Mouse (Mus musculus): ENCODE data around the gene Cenpf.
"Not testable (repeated sequence)": the region's sequence is repeated elsewhere in the genome, so short reads cannot be mapped to it uniquely, and the experiment has no call there.

Gene Cenpf

GRCm38 (mm10) chr1:189694391-189694790 is 6.5 kb upstream of the Cenpf start:
- DNase-seq (ENCODE audit: low spot score) = no peak

GRCm38 (mm10) chr1:189692442-189692841 is 4.6 kb upstream of the Cenpf start:
- DNase-seq (ENCODE audit: low spot score) = not testable (repeated sequence)

- DNase-seq (ENCODE audit: low spot score) = no peak
Observed at GRCm38 (mm10) chr1:189689050-189689833, 1.4 kb upstream of the Cenpf start.

GRCm38 (mm10) chr1:189688388-189688750 is 483 bp upstream of the Cenpf start:
- DNase-seq (ENCODE audit: low spot score) = no peak

GRCm38 (mm10) chr1:189686025-189686424 is 1.9 kb downstream of the Cenpf start:
- no peak for DNase-seq (ENCODE audit: low spot score)

- DNase-seq (ENCODE audit: low spot score) = no peak
Observed at GRCm38 (mm10) chr1:189684786-189685415, 3.0 kb downstream of the Cenpf start.

GRCm38 (mm10) chr1:189679555-189679954 is 8.3 kb downstream of the Cenpf start:
- no peak for DNase-seq (ENCODE audit: low spot score)

GRCm38 (mm10) chr1:189675953-189676352 is 11.9 kb downstream of the Cenpf start:
- no peak for DNase-seq (ENCODE audit: low spot score)

- DNase-seq (ENCODE audit: low spot score) = no peak
Observed at GRCm38 (mm10) chr1:189675421-189675820, 12.5 kb downstream of the Cenpf start.

- no peak for DNase-seq (ENCODE audit: low spot score)
Observed at GRCm38 (mm10) chr1:189665966-189666365, 21.9 kb downstream of the Cenpf start.

GRCm38 (mm10) chr1:189664873-189665144 is 23.1 kb downstream of the Cenpf start:
- DNase-seq (ENCODE audit: low spot score) = no peak

- DNase-seq (ENCODE audit: low spot score) = no peak
Observed at GRCm38 (mm10) chr1:189664061-189664872, 23.6 kb downstream of the Cenpf start.

- no peak for DNase-seq (ENCODE audit: low spot score)
Observed at GRCm38 (mm10) chr1:189663437-189663836, 24.4 kb downstream of the Cenpf start.

- peak; percentile 14 for DNase-seq (ENCODE audit: low spot score)
Observed at GRCm38 (mm10) chr1:189661856-189662255, 26.0 kb downstream of the Cenpf start.

GRCm38 (mm10) chr1:189657406-189657805 is 30.5 kb downstream of the Cenpf start:
- DNase-seq (ENCODE audit: low spot score) = no peak

GRCm38 (mm10) chr1:189653746-189654145 is 34.1 kb downstream of the Cenpf start:
- no peak for DNase-seq (ENCODE audit: low spot score)

- no peak for DNase-seq (ENCODE audit: low spot score)
Observed at GRCm38 (mm10) chr1:189646597-189646996, 41.3 kb downstream of the Cenpf start.

- no peak for DNase-seq (ENCODE audit: low spot score)
Observed at GRCm38 (mm10) chr1:189645371-189645770, 42.5 kb downstream of the Cenpf start.

- no peak for DNase-seq (ENCODE audit: low spot score)
Observed at GRCm38 (mm10) chr1:189644700-189645345, 43.1 kb downstream of the Cenpf start.

GRCm38 (mm10) chr1:189639581-189639980 is 48.3 kb downstream of the Cenpf start:
- DNase-seq (ENCODE audit: low spot score) = no peak

- DNase-seq (ENCODE audit: low spot score) = no peak
Observed at GRCm38 (mm10) chr1:189633791-189634190, 54.1 kb downstream of the Cenpf start.

GRCm38 (mm10) chr1:189631906-189632675 is 55.8 kb downstream of the Cenpf start:
- DNase-seq (ENCODE audit: low spot score) = no peak
